Mouse (Mus musculus) embryonic facial prominence, embryonic 11.5 days (tissue): ENCODE measurements around the gene Plcd4. TPM values are rescaled to one million over a fixed set of nuclear protein-coding genes. Genes with fewer than 3 reads are reported as not detected.
"Not testable (repeated sequence)": the region's sequence is repeated elsewhere in the genome, so short reads cannot be mapped to it uniquely, and the experiment has no call there.

Experiments
- ATAC-seq: fragments of 200-750 bp; cut with Nextera tagmentation; replicated peaks from 2 replicates; pipeline ENCODE4 v1.8.0; 2017; ENCODE audit warnings: low read depth; ENCODE audit not compliant: insufficient number of reproducible peaks, low FRiP score, low TSS enrichment
- DNase-seq: peaks from one replicate; pipeline ENCODE4 v3.0.0-alpha.2; 2015; ENCODE audit warnings: low spot score
- H3K27ac ChIP-seq: fragments of 300-500 bp; sonication (generic); replicated peaks from 2 replicates; pipeline ENCODE4 v1.5.1; 2014; ENCODE audit warnings: mild to moderate bottlenecking, low read depth, low read length, control low read depth
- H3K27me3 ChIP-seq: fragments of 300-500 bp; sonication (generic); 2 replicates; pipeline ENCODE4 v1.6.1; 2014; ENCODE audit warnings: mild to moderate bottlenecking, low read length, moderate library complexity, mixed read lengths; ENCODE audit not compliant: control insufficient read depth, insufficient read depth
- H3K36me3 ChIP-seq: fragments of 300-500 bp; sonication (generic); replicated peaks from 2 replicates; pipeline ENCODE4 v1.6.1; 2014; ENCODE audit warnings: low read depth, mild to moderate bottlenecking, low read length, moderate library complexity, mixed read lengths; ENCODE audit not compliant: control insufficient read depth, insufficient read depth
- H3K4me1 ChIP-seq: fragments of 300-500 bp; sonication (generic); 2 replicates; pipeline ENCODE4 v1.6.1; 2014; ENCODE audit warnings: low read length, mixed read lengths; ENCODE audit not compliant: control insufficient read depth, insufficient read depth
- H3K4me2 ChIP-seq: fragments of 300-500 bp; sonication (generic); 2 replicates; pipeline ENCODE4 v1.6.1; 2014; ENCODE audit warnings: low read depth, mild to moderate bottlenecking, control low read depth, low read length, moderate library complexity
- H3K4me3 ChIP-seq: fragments of 300-500 bp; sonication (generic); 2 replicates; pipeline ENCODE4 v1.5.1; 2014; ENCODE audit warnings: low read depth, low read length, control low read depth
- H3K9ac ChIP-seq: fragments of 300-500 bp; sonication (generic); replicated peaks from 2 replicates; pipeline ENCODE4 v1.6.1; 2014; ENCODE audit warnings: mild to moderate bottlenecking, control low read depth, low read length
- H3K9me3 ChIP-seq: fragments of 300-500 bp; sonication (generic); replicated peaks from 2 replicates; pipeline ENCODE4 v1.6.1; 2016; ENCODE audit warnings: mild to moderate bottlenecking, low read length, inconsistent platforms, mixed read lengths; ENCODE audit not compliant: control insufficient read depth
- WGBS: fragments of 180-500 bp; shearing (Covaris S2); extraction: QIAGEN DNeasy Blood & Tissue Kit; methylation state at CpG from one replicate; pipeline ENCODE4 v1.1.7; 2014; 5-methylcytosine and 5-hydroxymethylcytosine counted together
- polyA plus RNA-seq: library from polyadenylated mRNA; unstranded; fragments of >200 nt; fragmentation: Nextera tagmentation; extraction: Ambion mirVana; gene quantifications from 2 replicates; pipeline ENCODE4 v1.2.1, GENCODE M21; 2014

Plcd4 gene
- polyA plus RNA-seq, result 0.33 and 0.42 TPM in 2 replicates

DNA sequence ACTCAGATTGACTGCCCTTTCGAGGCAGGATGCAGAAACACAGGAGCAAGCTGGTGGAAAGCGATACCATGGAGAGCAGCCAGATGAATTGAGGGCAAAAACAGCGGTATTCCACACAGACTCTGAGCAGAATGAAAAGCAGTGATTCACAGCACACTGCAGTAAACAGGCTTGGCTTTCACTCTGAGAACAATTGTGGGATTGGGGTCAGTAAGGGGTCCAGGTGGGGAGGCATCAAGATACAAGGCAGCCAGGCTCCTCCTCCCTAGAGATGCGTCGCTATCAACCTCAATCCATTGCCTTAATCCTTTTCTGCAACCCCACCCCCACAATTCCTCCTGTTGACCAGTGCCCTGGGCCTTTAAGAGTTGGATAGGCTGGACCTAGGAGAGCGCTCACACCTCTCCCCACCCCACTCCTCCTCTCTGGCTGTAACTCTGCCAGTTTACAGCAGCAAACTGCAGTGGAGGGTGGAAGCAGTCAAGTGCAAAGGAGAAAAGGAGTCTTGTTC is at the start of gene Plcd4:
Gene Plcd4, plus strand, starts transcription at position 438 of the 511 bp plus-strand sequence.
- no peak within 1 kb of the TSS; the same call in 1 of the 2 replicates for H3K4me2 ChIP-seq
- H3K27me3 ChIP-seq, result no peaks in the 10 kb centered on the region
- H3K27ac ChIP-seq, result no peak within 1 kb of the TSS
- WGBS, result 5% methylated on average over 6 of the region's 6 CpGs
- H3K9me3 ChIP-seq, result no peaks in the 10 kb centered on the region
- no peak within 1 kb of the TSS for H3K4me3 ChIP-seq
- no peaks in the 10 kb centered on the region for H3K36me3 ChIP-seq
- ATAC-seq, result no peak
- H3K9ac ChIP-seq, result no peak within 1 kb of the TSS
- H3K4me1 ChIP-seq, result 0 out of 2 replicates have a peak, but pooled peaks cover 3% of the 10 kb centered on the region
- peak; percentile 41 for DNase-seq

- H3K4me1 ChIP-seq, result no peaks in the 10 kb centered on the region
- ATAC-seq, result no peak
- no peak overlapping the region for H3K27ac ChIP-seq
- H3K4me3 ChIP-seq, result no peak overlapping the region
- H3K4me2 ChIP-seq, result no peak overlapping the region
- H3K27me3 ChIP-seq, result no peaks in the 10 kb centered on the region
- H3K9me3 ChIP-seq, result no peaks in the 10 kb centered on the region
- no peak for DNase-seq
- H3K36me3 ChIP-seq, result no peaks in the 10 kb centered on the region; the same call in 1 of the 2 replicates
- H3K9ac ChIP-seq, result no peak overlapping the region
- WGBS, result 85% methylated on average over 1 of the region's 1 CpGs
Observed at GRCm38 (mm10) chr1:74501106-74501505, 41.6 kb upstream of the Plcd4 start.

DNA sequence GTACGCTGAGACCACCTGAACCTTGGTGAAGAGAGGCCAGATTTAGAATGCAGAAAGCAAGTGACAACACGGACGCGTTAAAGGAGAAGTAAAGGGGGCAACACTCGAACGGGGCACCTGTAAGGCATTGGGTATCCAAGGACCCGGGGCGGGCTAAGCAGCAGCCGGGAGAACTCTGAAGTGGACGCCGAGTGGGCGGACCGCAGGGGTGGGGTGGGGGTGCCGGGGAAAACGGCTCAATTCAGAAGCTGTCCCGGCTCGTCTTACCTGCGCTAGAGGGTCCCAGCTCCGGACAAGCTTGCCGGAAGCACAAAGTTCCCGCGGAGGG is 37.3 kb upstream of the Plcd4 start:
- peak overlapping the region; percentile 69 for H3K9ac ChIP-seq
- H3K9me3 ChIP-seq, result no peaks in the 10 kb centered on the region
- peak overlapping the region; percentile 89 for H3K4me3 ChIP-seq
- peak overlapping the region; percentile 52 for H3K4me2 ChIP-seq
- DNase-seq, result no peak
- H3K4me1 ChIP-seq, result no peaks in the 10 kb centered on the region
- H3K27me3 ChIP-seq, result no peaks in the 10 kb centered on the region
- under 1% methylated on average over 22 of the region's 22 CpGs for WGBS
- peak overlapping the region; percentile 93 for H3K27ac ChIP-seq
- no peaks in the 10 kb centered on the region for H3K36me3 ChIP-seq
- ATAC-seq, result no peak; the same call in 1 of the 2 replicates

GRCm38 (mm10) chr1:74505721-74506464 is 36.8 kb upstream of the Plcd4 start, which contains the start of gene Cnot9:
TSS of gene Cnot9 (plus strand) at chr1:74506058.
- Histone ChIP-seq H3K9me3 (no peaks in the 10 kb centered on the region), H3K4me3 (peak within 1 kb of the TSS; percentile 89), H3K4me2 (peak within 1 kb of the TSS; percentile 52), H3K27ac (peak within 1 kb of the TSS; percentile 93), H3K4me1 (no peaks in the 10 kb centered on the region), H3K36me3 (no peaks in the 10 kb centered on the region), H3K27me3 (no peaks in the 10 kb centered on the region), H3K9ac (peak within 1 kb of the TSS; percentile 95)
- WGBS, result under 1% methylated on average over 57 of the region's 64 CpGs
- ATAC-seq, result peak; percentile 98
- DNase-seq, result peak; percentile 99

DNA sequence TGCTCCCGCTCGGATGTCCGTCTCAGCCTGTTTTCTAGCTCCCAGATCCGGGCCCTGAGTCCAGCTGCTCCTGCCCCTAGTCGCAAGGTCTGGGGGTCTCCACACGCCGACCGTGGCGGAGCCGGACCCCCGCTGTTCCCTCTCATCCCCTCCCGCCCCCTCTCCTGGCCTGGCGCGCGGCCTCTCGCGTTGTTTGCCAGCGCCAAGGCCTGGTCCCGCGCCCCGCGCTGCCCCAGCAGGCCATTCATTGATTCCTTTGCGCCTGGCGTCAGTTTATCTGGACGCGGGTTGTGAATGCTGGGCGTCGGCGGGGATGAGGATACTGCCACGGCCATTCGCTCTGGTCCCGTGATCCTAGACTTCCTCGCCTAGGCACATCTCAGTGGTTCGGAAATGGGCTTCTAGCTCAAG is 36.2 kb upstream of the Plcd4 start:
- Histone ChIP-seq H3K27ac (peak overlapping the region; percentile 93), H3K36me3 (no peaks in the 10 kb centered on the region), H3K4me3 (peak overlapping the region; percentile 89), H3K9me3 (no peaks in the 10 kb centered on the region), H3K9ac (peak overlapping the region; percentile 95), H3K27me3 (no peaks in the 10 kb centered on the region), H3K4me1 (no peaks in the 10 kb centered on the region), H3K4me2 (peak overlapping the region; percentile 52)
- DNase-seq (peak; percentile 75), ATAC-seq (no peak; the same call in 1 of the 2 replicates)
- 0% methylated on average over 31 of the region's 34 CpGs for WGBS

DNA sequence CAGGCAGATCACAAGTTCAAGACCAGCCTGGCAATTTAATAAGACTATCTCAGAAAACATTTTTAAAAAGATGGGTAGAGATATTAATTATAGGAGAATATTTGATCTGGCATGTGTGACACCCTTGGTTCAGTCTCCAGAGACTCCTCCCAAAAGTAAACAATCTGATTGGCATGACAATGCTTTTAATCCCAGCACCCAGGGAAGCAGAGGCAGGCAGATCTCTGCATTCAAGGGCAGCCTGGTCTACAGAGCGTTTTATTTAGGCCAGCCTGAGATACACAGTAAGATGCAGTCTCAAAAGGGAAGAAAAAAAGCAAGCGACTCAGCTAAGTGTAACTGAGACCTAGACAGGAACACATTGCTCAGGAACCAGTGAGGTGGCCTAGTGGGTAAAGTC is 34.9 kb upstream of the Plcd4 start:
- no peak overlapping the region for H3K27ac ChIP-seq
- no peaks in the 10 kb centered on the region for H3K27me3 ChIP-seq
- ATAC-seq (no peak), DNase-seq (no peak)
- H3K36me3 ChIP-seq, result no peaks in the 10 kb centered on the region
- no peaks in the 10 kb centered on the region for H3K9me3 ChIP-seq
- H3K9ac ChIP-seq, result no peak overlapping the region
- no peak overlapping the region; the same call in 1 of the 2 replicates for H3K4me3 ChIP-seq
- H3K4me2 ChIP-seq, result no peak overlapping the region
- WGBS, result 86% methylated on average over 2 of the region's 2 CpGs
- no peaks in the 10 kb centered on the region for H3K4me1 ChIP-seq

DNA sequence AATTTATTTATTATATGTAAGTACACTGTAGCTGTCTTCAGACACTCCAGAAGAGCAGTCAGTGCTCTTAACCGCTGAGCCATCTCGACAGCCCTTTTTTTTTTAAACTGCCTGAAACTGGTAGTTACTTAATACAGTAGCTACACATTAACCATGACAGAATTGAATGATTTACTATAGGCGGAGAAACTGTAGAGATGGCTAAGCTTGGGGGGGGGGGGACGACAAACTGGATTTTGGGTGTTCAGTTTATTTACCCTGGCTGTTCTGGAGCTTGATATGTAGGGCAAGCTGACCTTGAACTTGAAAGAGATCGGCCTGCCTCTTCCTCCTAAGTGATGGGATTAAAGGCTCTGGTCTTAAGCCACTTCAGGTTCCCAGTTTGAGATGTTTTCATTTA is 31.4 kb upstream of the Plcd4 start:
- H3K9ac ChIP-seq, result no peak overlapping the region
- H3K4me3 ChIP-seq, result no peak overlapping the region
- no peaks in the 10 kb centered on the region for H3K4me1 ChIP-seq
- no peaks in the 10 kb centered on the region for H3K36me3 ChIP-seq
- no peak overlapping the region for H3K4me2 ChIP-seq
- H3K27ac ChIP-seq, result no peak overlapping the region
- DNase-seq (no peak), ATAC-seq (no peak)
- H3K27me3 ChIP-seq, result no peaks in the 10 kb centered on the region
- H3K9me3 ChIP-seq, result no peaks in the 10 kb centered on the region
- 95% methylated on average over 5 of the region's 5 CpGs for WGBS

DNA sequence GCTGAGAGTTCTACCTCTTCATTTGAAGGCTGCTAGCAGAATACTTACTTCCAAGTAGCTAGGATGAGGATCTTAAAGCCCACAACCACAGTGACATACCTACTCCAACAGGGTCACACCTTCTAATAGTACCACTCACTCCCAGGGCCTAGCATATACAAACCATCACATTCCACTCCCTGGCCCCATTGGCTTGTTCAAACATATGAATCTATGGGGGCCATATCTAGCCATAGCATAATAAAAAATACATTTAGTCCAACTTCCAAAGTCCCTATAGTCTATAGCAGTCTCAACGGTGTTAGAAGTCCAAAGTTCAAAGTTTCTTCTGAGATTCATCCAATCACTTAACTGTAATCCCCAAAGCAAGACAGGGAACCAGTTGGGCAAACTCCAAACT is 29.7 kb upstream of the Plcd4 start:
- not testable (repeated sequence) for H3K9ac ChIP-seq, H3K36me3 ChIP-seq, H3K9me3 ChIP-seq, H3K4me1 ChIP-seq, ATAC-seq, DNase-seq, H3K4me2 ChIP-seq, H3K4me3 ChIP-seq, H3K27me3 ChIP-seq, H3K27ac ChIP-seq
- WGBS, result 98% methylated on average over 1 of the region's 1 CpGs
